Mouse (Mus musculus): ENCODE measurements around the gene Cdk2ap2.
A peak's percentile ranks its signal among the peaks of the same experiment; 100 is the strongest.
"Not testable (repeated sequence)": the region's sequence is repeated elsewhere in the genome, so short reads cannot be mapped to it uniquely, and the experiment has no call there.

Cdk2ap2 gene

DNA sequence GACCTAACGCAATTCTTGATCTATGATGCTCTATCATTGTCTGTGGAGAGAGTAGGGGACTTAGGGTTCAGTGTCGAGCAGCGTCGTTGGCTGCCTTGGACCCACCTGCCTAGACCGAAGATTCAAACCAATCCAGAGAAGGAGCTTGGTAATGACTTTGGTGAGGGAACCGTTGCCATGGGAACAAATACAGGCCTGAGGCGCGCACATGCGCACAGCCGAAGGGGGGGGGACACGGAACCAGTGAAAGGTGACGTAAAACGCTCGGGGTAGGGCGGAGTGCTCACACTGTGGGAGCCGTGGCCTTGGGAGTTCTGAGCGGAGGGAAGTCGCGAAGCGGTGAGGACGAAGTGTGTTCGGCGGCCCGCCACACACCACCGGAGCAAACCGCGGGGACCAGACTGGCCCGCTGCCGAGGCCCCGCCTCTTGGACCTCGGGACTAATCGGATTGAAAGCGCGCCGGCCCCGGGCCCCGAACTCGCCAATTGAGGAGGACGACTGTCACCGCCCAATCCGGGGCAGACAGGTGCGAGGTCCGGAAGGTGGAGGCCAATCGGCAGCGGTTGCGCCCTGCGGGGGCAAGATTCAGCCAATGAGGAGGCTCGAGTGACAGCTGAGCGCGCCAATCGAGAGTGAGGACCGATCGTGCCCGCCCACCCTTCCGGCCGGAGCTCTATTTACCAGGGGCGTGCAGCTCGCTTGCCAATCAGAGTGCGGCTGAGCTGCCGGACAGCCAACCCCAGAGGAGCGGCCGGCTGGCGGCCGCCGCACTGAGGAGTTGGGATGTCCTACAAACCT, at the start of gene Cdk2ap2:
Gene Cdk2ap2 (plus strand): TSS at position 541 of the 799 bp plus-strand sequence.
- peak; percentile 100 for DNase-seq

DNA sequence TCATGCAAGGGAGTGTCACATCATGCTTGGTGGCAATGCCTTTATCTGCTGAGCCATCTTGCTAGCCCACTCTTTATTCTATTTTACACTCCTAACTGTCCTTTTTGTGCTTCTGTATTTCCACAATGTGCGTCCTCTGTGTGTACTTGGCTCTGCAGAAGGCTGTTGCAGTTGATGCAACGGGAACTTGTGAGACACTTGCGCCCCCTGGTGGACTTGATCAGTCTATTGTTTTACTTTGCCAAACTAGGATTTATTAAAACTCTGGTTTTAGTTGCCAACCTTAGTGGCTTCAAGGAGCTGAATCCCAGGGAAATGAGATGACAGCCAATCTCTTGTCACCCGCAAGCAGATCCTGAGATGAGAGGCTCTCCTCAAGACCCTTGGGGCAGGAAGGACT, 49.1 kb upstream of the Cdk2ap2 start:
- peak; percentile 76 for DNase-seq

DNA sequence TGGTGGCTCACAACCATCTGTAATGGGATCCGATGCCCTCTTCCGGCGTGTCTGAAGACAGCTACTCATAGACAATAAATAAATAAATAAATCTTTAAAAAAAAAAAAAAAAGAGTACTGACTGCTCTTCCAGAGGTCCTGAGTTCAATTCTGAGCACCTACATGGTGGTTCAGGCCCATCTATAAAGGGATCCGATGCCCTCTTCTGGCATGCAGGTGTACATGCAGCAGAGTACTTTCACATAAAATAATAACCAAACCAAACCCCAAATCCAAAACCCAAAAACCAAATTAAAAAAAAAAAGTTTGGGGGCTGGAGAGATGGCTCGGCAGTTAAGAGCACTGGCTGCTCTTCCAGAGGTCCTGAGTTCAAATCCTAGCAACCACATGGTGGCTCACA, 47.9 kb upstream of the Cdk2ap2 start:
- not testable (repeated sequence) for DNase-seq

DNA sequence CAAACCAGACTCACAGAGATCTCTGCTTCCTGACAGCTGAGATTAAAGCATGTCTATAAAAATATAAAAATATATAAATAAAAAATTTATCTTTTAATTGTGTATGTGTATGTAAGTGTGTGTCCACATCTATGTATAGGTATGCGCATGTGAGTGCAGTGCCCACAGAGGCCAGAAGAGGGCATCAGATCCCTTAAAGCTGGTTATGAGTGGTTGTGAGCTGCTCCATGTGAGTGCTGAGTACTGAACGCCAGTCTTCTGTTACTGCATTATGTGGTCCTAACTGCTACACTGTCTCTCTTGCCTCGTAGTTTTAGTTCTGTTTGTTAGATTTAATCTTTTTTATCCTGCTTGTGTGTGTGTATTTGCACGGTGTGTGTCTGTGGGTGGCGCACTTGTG, 46.0 kb upstream of the Cdk2ap2 start:
- peak; percentile 33 for DNase-seq

DNA sequence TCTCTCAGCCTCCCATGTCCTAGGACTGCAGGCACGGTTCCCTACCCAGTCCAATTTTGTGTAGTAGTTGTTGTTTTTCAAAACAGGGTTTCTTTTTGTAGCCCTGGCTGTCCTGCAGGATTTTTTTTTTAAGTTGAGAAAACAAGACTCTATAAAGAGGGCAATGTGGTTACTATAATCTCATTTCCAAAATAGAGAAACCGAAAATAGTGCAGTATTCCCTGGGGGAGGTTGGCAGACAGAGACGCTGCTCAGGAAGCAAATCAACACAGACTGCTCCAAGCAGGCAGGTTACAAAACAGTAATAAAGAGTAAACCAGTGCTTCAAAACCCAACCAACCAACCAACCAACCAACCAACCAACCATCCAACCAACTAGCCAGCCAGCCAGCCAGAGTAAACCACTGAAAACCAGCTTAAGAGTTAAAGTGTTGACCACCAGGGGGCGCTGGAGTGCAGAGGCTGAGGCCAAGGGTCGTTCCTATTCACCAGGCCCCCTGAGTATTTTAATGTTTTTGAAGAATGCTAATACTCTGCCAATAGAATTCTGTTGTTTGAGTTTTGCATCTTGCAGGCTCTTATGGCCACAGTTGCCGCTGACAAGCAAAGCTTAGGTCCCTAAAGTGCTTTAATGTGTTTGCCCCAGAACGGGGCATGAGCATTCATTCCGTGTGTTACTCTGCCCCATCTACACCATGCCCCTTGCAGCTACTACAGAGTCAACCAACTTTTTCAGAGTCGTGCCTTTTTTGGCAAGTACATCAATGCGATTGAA, 45.1 kb upstream of the Cdk2ap2 start:
- peak; percentile 41 for DNase-seq

DNA sequence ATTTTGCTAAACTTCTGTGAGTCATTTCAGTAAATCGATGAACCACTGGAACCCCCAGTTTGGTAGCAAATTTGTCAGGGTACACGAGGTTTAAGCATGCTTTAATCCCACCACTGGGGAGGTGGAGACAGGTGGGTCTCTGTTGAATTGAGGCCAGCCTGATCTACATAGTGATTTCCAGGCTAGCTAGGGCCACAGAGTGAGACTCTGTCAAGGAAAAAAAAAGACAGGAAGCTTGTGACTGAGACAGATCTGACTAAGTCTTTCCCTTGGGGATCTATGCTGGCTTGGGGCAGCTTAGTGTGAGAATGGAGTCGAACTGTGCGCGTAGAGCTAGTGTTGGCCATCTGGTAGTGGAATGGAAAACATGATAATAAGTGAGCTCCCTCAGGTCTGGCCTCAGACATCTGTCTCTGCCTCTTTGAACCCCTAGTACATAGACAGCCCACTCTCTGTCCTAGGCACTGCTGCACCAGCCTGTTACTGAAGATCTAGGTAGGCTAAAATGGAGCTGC, 44.4 kb upstream of the Cdk2ap2 start:
- DNase-seq: no peak

DNA sequence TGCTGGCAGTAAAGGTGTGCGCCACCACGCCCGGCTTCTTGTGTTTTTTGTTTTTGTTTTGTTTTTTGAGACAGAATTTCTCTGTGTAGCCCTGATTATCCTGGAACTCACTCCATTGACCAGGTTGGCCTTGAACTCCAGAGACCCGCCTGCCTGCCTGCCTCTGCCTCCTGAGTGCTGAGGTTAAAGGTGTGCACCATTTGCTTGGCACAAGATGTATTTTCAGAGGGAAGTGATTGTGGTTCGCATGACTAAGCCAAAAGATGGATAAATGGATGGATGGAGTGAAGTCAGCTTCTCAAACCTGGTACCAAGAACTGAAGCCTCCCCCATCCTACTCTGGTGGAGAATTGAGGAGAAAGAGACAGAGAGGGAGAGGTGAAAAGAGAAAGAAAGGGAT, 42.4 kb upstream of the Cdk2ap2 start:
- DNase-seq: no peak

DNA sequence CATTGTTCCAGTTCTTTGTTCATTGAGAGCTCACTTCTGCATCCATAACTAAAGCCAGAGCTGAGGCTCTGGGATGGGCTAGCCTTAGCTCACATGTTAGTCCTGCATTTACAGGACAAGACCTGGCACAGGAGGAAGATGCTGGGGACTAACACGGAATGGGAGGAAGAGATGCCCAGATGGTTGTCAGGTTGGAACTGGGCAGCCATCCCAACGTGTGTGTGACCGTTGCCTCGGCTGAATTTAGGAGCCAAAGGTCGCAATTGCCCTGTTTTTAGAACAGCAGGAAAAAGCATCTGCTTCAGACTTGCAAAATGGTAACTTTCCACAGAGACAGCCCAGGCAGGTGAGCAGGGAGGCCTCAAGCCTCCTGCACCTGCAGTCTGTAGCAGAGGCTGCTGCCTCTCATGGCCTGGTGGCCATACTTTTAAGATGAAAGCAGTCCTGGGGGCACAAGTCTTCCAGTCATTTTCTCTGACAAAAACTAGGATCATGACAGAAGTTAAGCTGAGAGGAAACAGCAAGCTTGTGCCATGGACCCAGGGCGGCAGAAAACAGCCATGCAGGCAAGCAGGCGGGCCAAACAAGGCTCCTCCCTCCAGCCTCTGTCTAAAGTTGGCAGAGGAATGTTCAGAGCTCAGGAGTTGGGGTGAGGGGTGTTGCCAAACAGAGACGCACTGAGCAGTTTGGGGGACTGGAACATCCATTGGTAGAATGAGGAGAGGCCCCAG, 41.6 kb upstream of the Cdk2ap2 start:
- peak; percentile 81 for DNase-seq

DNA sequence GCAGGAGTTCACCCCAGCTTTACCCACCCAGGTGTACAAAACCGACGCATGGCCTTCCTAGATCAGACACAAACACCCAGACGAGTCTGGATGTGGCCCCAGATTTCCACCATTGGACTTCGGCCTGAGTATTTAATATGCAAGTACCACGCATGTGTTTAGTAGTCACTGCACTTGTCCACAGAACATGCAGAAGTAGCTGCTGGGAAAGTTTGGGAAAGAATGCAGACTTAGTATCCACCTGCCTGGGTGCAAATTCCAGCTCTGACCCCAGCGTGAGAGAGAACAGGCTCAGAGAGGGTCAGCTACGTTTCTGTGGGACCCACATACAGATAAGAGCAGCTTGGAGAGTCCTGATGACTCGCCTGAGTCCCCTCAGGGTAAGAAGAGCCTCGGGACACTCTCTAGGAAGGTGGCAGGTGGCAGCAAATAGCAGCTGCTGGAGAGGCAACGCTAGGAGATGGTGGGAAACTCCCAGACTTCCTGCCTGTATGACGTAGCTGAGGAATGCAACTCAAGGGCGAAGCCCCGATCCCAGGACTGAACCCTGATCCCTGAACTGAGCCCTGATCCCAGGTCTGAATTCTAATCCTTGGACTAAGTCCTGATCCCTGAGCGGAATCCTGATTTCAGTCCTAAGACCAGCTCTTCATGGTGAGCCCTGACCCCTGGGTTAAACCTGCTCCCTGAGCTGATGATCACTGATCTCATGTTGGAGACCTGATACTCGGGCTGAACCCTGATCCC, 40.9 kb upstream of the Cdk2ap2 start:
- no peak for DNase-seq

DNA sequence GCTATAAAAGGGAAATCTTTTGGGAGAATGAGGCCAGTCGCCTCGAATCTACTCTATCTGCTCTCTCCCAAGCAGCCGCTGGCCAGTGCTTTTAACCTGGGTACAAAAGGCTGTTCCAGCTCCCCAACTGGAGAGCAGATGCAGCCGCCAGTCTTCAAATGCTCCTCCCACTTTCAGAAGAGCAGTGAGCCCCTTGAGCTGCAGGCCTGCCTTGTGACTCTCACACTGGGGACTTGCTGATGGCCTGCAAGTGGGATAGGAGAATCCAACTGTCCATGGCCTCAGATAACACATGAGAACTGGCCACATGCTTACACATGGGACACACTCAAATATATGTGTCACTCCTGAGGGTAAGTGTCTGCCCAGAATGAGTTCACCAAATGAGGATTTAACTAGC, 40.3 kb upstream of the Cdk2ap2 start:
- DNase-seq: no peak

DNA sequence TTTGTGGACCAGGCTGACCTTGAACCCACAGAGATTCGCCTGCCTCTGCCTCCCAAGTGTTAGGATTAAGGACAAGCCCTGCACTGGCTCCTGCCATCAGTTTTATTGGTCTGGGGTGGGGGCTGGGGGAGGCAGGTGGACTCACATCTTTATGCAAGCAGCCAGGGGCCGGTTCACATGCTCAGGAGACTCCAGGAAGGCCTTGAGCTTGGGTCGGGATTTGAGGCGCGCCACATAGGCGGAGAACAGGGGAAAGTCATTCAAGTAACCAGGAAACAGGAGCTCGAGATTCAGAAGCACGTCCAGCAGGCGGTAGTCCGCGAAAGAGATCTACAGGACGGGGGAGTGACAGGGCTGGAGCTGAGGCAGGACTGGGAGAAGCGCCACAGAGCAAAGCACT, 39.6 kb upstream of the Cdk2ap2 start:
- no peak for DNase-seq

DNA sequence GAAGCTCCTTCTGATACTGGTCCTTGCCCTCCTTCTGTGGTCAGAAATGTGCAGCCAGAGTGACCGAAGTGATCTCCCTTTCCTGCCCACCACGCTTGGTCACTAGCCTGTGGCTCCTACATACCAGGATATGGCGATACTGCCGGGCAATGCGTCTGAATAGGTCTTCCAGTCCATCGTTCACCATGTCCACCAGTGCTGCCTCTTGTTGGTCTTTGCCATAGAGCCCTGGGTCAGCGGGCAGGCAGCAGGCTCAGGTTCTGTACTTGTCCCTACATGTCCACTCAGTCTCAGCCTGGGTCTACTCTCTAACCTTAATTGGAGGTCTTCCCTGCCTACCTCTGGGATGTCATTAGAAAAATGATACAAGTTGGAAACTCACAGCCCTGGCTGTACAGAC, 39.0 kb upstream of the Cdk2ap2 start:
- DNase-seq: no peak

DNA sequence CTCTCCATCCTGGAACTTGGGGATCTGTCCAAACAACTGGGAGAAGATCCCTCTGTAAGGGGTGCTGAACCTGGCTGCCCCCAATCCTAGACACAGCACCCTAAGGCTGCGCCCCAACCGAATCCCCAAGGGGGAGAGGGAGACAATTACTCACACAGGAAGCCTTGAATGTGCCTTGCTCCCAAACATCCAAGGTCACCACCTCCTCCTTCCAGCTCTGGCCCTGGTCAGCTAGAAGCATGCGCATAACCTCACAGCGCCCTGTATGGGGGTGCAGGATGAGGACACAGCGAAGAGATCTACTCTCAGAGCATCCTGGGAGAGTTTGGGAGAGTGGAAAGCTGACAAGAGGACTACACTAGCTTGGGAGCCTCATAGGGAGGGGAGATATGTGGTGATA, 38.4 kb upstream of the Cdk2ap2 start:
- peak; percentile 9 for DNase-seq

DNA sequence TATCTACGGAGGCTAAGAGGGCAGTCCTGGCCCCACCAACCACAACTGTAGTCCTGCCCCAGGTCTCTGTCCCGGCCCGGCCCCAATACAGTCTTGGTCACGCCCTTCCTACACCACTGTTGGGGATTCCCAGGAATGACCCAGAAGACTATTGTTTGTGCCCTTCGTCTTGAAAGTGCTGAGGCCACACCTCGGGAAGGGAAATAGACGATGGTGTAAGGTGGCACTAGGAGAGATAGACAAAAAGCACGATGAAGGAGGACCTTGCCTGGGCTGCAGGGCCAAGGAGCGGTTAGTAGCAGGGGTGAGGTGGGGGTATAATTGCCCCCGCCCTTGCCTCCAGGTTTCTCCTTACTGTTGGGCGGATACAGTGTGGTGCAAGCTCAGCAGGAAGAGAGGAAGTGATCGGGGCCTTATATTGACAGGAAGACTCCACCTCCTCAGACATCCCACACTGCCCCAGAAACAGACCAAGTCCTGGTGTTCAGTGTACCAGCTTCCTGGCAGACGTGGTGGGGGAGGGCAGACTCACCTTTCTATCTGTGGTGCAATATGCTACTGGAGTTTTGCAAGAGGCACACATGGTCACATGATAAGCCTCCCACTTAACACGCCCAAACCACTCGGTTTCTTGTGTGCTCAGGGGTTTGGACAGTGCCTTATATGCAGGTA, 37.8 kb upstream of the Cdk2ap2 start, which contains the start of gene Gstp3:
Gene Gstp3 (minus strand): TSS at position 501 of the 672 bp plus-strand sequence.
- DNase-seq: peak; percentile 10

DNA sequence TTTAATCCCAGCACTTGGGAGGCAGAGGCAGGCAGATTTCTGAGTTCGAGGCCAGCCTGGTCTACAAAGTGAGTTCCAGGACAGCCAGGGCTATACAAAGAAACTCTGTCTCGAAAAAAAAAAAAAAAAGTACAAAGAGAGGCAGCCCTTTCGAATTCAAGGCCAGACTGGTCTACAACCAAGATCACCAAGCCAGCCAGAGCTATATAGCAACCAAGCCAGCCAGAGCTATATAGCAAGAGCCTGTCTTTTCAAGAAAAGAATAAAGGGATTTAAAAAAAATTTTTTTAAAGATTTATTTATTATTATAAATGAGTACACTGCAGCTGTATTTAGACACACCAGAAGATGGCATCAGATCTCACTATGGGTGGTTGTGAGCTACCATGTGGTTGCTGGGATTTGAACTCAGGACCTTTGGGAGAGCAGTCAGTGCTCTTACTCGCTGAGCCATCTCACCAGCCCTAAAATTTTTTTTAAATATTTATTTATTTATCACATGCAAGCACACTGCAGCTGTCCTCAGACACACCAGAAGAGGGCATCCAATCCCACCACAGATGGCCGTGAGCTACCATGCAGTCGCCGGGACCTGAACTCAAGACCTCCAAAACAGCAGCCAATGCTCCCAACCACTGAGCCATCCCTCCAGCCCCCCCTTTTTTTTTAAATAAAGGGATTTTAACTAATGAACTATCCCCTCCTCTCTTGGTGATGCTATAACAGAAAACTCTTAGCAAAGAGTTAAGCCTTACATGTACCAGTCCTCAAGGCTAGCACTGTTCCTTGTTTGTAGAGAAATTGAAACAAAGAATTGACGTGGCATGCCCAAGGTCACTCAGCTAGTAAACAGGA, 36.7 kb upstream of the Cdk2ap2 start:
- DNase-seq: peak; percentile 3

DNA sequence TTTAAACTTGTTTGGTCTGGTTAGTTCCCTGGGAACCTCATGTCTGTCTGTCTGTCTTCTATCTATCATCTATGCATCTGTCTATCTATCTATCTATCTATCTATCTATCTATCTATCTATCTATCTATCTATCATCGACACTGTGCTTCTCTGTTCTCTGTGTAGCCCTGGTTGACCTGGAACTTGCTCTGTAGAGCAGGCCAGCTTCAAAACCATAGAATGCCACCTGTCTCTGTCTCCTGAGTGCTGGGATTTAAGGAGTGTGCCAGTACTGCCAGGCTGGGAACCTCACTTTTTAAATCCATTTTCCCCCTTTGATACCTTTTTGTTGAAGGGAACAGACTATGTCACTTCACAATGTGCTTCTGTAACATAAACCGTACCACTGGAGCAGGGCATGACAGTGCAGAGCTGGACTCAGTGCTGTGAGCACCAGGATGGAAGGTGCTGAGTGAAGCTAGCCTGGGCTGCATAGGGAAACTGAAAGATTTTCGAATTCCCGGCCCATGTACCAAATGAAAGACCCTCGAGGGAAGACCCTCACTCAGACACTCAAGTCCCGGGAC, 36.0 kb upstream of the Cdk2ap2 start:
- DNase-seq: no peak

DNA sequence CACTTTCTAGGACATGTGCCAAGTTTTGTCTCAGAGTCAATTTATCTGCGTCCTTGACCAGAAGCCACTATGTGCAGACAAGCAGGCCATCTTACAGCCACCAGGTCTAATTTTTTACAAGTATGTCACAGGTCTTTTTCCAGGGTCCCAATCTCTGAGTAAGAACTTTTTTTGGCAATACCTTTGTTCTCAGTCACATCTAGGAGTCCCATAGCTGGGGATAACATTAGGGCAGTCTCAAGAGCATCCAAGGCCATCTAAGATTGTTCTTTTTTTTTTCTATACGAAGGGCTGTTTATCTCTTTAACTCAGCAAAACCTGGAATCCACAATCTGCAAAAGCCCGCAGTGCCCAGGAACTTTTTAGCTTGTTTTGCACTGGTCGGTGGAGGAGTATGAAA, 33.6 kb upstream of the Cdk2ap2 start:
- not testable (repeated sequence) for DNase-seq

DNA sequence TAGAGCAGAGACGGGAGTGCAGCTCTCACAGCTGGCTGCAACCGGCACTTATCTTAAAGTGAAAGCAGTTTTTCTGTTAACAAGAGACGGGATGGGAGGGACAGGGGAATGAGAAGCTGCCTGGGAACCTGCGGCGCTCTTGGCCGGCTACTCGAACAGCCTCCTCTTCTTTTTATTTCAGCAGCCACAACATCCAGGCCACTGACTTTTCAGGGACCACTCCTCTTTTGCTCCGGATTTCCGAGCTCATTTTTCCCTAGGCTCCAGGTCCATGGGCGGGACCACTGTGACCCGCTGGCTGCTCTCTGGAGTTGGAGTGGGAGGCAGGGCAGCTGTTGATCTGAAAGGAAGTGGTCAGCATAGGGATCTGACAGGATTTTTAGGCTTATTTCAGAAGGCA, 32.5 kb upstream of the Cdk2ap2 start:
- not testable (repeated sequence) for DNase-seq

DNA sequence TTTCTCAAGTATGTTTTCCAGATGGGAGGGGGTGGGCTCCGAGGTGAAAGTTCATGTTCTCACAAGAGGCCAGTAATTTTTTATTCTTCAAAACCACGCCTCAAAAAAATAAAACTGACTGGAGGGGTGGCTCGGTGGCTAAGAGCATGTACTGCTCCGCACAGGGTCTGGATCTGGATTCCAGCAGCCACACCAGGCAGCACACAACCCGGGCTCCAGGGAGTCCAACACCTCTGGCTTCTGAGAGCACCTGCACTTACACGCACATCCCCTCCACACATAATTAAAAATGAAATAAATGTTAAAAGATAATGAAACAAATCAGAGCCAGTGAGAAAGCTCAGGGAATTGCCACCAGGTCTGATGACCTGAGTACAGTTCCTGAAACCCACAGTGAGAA, 30.7 kb upstream of the Cdk2ap2 start:
- DNase-seq: peak; percentile 2

DNA sequence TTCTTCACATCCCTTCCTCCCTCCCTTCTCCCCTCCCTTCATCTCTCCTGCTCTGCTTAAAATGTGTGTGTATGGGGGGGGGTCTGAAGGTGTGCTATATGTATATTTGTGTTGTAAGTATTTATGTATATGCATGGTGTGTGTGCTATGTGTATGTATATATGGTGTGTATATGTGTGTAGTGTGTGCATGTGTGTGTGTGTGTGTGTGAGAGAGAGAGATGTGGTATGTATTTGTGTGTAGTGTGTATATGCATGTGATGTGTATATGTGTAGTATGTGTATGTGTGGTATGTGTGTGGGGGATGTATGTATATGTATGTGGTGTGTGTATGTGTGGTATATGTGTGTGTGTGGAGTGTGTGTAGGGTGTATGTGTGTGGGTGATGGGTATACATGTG, 30.1 kb upstream of the Cdk2ap2 start:
- DNase-seq: no peak

DNA sequence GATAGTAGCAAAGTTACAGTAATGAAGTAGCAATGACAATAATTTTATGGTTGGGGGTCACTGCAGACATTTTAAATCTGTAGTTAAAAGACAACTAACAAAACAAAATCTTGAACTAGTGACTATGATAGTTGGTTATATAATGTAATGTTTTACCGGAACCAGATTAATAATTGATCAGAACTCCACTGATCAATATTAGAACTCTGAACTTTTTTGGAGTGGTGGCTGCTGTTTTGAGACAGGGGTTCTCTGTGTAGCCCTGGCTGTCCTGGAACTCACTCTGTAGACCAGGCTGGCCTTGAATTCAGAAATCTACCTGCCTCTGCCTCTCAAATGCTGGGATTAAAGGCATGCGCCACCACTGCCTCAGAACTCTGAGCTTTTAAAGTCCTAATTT, 28.7 kb upstream of the Cdk2ap2 start:
- DNase-seq: not testable (repeated sequence)
